Mouse (Mus musculus) adrenal gland, postnatal 25 days (tissue): ENCODE data around the gene Fbln2. TPM values are rescaled to one million over a fixed set of nuclear protein-coding genes. Genes with fewer than 3 reads are reported as not detected.

ENCODE experiments used
- DNase-seq: peaks from one replicate; pipeline ENCODE4 v3.0.0; 2021; ENCODE audit warnings: mixed read lengths
- total RNA-seq: library from RNA; stranded (reverse); gene quantifications from 2 replicates; pipeline ENCODE4 v1.2.3, GENCODE M21; 2021

Gene Fbln2
- total RNA-seq, 1 experiment from 2014 or later = 10.1 TPM

DNA sequence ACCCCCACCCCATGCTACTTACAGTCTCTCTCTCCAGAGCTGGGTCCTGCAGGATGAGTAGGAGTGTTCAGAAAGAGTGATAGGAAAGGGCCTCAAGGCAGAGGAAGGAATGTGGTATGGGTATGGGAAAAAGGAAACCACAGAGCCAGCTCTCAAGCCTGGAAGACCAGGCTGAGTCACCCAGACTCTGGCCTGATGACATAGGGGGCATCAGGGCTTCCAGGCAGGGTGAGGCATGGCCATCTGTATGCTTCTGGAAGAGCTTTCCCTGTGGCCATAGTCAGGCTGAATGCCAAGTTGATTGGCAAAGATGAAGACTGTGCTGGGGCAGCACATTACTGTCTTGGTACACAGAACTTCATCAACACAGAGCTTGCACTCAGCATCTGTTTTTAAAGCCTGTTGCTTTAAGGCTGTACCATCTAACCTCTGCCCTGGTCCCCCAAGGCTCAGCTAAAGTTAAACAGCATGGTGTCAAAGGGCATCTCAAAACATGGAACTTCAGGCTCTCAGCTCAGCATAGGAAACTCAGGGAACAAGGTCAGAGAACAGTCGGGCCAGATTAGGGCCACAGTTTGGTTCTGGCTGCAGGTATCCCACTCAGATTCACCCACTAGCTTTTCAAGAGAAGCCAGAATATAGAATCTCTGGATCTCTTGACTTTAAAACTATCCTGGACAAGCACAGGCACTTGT, 19.3 kb upstream of the Fbln2 start:
- DNase-seq = no peak

DNA sequence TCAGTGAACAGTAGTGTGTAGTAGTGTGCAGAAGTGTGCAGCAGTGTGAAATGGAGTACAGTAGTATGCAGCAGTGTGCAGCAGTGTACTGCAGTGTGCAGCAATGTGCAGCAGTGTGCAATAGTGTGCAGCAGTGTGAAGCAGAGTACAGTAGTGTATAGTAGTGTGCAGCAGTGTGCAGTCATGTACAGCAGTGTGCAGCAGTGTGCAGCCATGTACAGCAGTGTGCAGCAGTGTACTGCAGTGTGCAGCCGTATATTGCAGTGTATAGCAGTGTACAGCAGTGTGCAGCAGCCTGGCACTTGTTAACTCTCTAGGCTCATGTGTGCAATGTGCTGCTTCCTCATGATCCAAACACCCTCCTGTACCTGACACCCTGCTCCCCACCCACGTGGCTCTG, 13.8 kb upstream of the Fbln2 start:
- DNase-seq = no peak

DNA sequence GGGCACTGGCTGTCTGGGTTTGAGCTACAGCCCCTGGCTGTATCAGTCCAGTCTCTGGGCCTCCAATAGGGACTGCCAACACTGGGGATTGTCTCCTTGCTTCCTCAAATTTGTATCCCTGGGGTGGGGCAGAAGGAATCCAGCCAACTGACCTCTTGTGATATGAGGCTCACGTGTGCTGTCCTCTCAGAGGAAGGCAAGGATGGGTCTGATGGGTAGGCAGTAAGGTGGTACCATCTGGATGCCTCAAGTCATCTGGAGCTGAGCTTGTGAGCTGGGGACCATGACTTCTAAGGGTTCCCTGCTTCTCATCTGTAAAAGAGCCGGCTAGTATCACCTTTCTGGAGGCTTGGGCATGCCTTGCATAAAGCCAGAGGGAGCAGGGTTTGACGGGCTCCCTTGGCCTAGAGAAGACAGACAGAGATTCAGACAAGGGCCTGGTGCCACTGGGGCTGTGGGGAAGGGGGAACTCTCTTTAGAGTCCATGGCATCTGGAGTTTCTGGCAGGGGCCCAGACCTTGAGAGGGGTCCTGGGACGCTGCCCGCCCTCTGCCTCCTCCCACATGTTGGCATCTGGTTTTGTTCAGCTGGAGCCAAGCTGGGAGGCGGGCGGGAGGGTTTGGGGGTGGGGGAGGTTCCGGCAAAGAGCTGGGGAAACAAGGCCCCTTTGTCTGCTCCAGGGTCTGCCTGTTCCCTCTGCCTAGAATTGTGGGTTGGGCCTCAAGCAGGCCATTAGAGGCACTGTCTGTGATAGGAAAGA, 11.6 kb upstream of the Fbln2 start:
- DNase-seq = no peak

DNA sequence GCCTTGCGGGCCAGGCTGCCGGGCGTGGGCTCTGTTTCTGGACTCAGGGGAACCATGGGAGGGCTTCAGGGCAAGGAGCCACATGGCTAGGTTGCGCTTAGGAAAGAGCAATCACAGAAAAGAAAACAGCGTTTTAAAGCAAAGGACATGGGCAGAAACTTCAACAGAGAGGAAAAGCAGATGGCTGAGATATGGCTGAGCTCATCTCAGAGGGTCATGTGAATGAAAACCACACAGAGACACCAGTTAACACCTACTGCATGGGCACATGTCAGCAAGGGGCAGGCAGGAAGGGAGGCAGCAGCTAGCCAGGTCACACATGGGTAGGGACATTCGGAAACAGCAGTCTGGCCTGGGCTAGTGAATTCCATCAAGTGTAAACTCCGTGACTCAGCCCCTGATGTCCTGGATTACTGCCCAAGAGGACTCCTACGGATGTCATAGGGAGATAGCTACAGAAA, 10.3 kb upstream of the Fbln2 start:
- no peak for DNase-seq

DNA sequence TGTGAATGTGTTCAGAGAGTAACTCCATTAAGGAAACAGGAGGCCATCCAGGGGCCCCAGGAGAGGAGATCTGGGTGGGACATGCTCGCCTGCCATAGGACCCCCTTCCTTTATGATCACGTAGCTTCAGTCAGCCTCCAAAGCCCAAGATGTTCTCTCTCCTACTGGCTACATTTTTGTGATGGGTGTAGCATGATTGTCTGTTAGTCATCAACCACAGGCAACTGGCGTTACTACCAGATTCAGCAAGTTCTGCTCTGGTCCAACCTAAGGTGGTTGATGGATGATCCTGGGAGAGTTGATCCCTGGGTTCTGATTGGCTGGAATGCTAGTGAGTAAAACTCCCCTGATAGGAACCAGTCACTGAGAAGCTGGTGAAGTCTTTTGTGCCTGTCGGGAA, 9.7 kb upstream of the Fbln2 start:
- DNase-seq = no peak

DNA sequence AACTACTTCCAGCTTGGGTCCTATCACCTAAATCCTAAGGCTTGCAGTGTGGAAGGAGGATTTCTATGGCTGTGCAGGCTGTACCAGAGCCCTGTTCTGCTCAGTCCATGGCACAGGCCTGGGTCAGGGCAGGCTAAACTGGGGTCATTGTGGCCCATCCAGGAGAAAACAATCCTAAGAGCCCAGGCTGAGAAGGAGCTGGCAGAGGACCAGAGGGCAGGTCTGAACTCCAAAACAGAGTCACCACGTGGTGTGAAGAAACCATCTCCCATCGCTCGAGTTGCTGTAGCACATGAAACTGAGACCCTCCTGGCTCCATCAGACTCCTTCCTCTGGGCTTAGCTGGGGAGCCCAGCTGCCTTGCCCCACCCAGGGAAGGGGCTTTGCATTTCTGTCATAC, 6.9 kb upstream of the Fbln2 start:
- DNase-seq = no peak

DNA sequence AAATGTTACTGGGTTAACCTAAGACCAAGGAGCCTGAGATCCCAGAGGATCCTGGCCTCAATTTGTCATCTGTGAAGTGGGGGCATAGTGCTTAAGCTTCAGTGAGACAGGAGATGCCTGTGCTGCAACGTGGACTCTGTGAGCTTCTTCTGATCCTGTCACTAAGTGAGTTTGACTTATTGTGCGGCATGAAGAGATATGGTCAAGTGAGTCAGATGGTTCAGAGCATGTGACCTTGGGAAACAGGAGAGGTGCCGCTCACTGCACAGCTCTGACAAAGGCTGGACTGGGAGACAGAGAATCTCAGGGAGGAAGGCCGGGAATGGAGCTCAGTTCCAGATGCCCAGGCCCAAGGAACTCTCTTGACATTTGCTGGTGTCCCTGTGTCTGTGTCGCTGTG, 6.5 kb upstream of the Fbln2 start:
- DNase-seq = no peak

DNA sequence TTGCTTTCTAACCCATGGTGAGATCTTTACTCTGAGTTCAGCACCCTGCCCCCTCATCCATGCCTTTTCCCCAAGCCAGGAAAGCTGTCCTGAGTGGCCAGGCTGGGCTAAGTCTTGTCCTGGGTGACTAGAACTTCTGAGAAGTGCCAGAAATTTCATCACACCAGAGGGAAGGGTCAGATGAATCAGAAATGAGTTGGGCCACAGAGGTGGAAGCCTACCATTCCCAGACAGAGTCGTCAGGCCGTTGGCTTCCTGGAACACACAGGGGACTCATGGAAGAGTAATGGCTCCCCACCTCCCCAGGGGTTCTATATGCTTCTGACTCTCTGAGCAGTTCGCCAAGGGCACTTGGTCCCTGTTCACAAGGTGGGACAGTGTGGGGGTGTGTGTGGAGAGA, 4.8 kb upstream of the Fbln2 start:
- DNase-seq = no peak

DNA sequence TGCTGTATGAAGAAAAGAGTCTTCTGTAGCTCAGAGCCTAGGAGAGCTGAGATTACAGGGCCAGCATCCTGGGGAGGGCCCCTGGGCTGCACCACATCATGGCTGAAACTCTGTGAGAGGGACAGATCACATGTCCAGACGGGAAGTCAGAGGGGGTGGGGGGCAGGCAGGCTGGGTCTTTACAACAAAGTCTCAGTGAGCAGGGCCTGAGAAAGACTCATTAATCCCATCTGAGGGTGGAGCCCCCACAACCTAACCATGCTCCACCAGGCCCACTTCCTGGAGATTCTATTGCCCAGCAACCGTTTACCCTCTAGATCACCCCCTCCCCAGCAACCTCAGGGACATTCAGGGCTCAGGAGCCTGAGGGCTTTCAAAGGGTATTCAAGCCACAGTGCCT, 2.5 kb upstream of the Fbln2 start:
- DNase-seq = no peak

DNA sequence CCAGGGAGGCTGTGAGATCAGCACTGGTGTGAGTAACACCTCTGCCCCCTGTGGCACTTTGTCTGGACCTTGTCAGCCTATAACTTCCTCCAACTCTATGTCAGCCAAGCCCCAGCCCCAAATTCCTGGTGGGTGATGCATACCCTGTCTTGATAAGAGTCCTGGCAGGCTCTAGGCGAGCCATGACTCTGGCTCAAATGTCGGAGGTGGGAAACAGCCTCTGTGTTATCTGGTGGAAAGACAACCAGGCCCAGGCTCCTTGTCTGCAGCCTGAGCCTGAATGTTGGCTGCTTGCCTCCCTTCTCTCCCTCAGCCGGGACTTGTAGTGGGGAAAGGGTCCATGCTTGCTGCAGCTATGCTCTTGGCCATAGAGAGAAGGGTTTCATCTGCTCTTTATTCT, 1.4 kb upstream of the Fbln2 start:
- no peak for DNase-seq

DNA sequence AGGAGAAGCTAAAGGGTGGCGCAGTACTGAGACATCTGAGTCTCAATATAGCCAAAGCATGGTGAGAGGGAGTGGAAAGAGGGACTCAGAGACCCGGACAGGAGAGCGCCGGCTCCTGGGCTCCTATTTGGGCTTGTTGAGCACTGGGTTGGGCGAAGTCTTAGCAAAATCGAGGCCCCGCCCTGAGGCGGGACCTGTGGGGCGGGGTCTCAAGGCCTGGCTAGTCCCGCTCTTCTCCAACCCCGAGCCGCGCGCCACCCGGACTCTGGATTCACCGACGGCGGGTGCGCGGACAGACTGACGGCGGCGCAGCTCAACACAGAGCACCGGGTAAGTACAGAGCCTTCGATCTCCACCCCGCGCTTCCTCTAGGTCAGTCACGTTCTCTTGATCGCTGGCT, 316 bp downstream of the Fbln2 start:
- peak; percentile 60 for DNase-seq

DNA sequence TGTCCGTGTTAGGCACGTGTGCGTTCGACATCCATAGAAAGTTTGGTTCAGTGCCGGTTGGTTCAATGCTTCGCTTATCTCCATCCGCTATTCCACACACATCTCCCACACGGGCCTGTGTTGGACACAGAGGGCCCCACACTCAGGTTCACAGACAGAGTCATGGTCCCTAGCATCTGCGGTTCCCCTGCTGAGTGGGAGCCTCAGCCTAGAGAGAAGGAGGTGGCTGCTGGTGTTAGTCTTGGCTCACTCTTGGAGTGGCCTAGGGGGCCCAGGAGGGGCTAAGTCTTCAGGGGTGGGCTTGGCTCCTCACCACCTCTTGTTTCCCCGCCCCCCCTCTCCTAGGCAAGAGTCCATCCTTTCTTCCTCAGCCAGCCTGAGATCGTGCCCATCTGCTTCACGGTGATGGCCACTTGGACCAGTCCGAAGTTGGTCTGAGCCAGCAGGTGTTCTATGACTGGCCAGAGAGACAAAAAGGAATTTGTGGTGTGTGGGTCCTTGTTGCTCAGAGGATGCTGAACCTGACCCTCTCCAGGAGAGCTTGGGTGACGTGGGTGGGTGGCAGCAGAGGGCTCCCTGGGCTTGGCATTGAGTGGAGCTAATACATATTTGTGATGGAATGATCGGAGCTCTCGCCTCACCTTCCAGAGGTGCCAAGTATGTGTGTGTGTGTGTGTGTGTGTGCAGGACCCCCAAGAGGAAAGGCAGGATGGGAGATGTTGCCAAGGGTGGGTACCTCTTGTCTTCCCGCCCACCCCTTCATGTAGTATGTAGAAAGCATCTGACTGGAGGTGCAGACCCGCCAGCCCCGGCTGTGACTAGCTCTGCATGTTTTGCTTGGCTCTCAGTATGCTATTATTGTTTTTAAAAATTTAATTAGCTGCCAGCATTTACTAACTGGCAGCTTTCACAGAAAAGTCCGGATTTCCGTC, 1.3 kb downstream of the Fbln2 start:
- no peak for DNase-seq

DNA sequence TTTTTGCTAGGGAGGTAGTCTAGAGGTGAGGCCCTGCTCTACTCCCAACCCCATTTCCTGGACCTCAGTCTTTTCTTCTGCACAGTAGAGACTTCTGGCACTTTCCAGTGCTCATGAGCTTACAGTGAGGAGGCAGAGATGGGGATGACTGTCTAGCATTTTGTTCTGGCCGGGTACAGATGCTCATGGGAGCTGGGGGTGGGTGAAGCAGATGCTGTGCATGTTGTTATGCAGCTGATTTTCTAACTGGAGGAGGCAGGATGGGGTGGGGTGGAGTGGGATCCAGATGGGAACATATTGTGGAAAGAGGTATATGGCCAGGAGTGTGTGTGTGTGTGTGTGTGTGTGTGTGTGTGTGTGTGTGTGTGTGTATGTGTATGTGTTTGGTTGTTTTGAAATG, 3.2 kb downstream of the Fbln2 start:
- no peak for DNase-seq

DNA sequence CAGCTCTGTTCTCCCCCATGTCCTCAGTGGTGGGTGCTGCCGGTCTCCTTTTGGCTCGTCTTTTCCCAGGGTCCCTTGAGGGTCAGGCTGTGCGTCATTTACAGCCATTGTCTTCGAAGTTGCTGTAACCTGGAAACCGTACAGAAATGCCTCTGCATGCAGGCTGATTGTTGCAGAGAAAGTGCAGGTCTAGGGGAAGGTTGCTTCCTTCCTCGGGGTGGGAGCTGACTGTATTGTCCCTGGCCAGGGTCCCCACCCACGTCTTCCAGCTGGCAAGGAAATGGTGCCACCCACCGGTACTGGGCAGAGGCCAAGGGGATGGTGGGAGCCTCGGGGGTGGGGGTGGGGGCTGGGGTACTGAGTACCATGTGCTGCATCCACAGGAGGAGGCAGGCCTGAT, 6.2 kb downstream of the Fbln2 start:
- no peak for DNase-seq

DNA sequence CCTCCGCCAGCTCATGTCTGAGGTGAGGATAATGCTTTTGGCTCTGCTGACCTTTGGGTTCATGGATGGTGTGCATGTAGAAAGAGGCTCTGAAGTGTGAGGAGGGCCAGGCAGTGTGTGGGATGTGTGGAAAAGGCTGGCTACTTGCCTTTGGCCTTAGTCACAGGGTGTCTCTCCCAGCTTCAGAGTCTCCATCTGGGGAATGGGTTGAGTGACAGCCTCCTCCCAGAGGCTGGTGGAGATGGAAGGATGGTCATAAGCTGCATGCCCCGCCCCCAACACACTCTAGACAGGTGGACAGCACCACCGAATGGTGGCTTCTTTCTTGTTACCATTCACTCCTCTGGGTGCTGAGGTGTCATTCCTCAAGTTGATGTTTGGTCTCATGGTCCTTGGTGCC, 6.6 kb downstream of the Fbln2 start:
- DNase-seq = no peak

DNA sequence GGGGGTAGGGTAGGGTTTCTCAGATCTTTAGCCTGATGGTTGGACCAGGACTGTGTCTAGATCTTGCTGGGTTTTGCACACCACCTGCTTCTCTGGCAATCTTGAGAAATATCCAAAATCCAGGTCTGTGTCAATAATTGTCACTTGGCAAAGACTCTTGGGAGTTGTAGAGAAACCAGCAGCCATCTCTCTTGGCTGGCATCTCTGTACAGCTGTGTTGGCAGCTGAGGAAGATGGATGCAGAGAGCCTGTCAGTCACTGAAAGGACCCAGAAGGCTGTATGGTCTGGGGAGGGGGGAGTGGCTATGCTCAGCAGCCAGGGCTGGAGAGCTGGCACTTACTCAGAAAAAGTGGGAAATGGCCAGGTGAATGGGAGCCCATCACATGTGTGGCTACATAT, 7.8 kb downstream of the Fbln2 start:
- no peak for DNase-seq

DNA sequence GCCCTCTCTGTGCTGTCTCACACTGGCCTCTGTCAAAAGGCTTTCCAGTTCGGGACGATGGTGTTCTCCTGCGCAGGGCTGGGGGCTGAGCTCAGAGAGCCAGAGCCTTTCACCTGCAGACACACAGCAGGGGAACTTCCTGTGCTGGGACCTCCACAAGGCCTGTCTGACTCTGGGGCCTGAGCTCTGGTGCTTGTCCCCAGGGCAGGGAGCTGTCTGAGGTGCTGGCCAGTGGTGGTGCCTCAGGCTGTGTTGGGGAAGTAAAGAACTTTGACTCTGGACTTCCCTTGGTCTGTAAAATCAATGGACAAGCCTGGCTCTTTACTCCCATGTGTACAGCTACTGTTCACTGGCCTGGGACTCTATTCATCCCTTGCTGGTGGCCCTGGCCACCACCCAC, 8.8 kb downstream of the Fbln2 start:
- peak; percentile 35 for DNase-seq

DNA sequence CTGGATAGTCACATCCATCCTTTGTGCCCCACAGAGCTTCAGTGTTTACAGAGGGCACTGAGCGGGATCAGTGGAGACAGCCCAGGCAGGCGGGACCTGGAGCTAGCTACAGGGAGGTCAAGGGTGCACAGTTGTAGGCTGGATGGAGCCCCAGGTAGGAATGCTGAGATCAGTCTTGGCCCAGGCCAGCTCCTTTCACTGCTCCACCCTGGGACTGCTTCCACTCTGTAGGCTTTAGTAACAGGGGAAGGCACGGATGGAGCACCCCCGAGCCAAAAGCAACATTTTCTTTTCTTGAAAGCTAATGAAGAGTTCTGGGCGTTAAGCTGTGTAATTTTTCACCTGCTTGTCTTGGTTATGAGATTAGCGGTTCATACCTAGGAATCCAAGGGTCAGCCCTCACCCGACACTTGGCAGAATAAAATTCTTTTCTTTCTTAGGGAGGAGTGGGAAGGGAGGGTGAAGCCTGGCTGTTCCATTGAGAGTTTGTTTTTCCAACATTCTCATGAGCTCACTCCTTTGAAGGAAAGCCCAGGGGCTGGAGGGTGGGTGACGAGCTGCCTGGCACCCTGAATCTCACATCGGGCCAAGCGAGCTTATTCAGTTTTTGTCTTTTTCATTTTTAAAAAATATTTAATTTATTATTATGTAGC, 10.6 kb downstream of the Fbln2 start:
- no peak for DNase-seq

DNA sequence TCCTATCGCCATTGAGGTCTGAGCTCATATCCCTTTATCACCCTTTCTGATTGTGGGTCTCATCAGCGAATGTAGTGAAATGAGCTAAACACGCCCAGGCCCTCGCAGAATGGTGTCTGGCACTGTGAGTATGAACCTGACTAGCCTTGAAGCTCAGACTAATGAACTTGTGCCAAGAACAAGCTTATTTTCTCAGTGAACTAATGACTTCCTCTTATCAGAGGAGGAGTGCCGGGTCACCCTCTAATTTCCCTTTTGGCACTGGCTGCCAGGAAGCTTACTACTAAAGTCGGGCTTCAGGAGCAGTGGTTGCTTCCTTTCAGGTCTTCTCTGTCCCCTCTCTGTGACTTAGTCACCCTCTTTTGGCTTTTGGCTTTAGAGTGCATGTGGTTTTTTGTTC, 12.7 kb downstream of the Fbln2 start:
- DNase-seq = no peak

DNA sequence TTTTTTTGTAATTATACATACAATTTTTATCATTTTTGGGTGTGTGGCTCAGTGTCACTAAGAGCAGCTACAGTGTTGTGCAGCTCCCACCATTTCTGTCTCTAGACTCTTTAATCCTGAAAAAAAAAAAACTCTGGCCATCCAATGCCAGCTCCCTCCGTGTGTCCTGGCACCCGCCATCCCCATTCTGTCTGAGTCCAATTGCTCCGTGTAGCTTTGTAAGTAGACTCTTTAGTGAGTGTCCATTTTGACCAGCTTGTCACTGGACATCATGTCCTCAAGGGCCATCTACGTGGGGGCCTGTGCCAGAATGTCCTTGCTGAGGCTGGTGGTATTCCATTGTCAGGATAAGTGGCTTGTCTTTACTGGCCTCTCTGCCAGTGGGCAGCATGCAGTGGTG, 13.1 kb downstream of the Fbln2 start:
- DNase-seq = no peak

DNA sequence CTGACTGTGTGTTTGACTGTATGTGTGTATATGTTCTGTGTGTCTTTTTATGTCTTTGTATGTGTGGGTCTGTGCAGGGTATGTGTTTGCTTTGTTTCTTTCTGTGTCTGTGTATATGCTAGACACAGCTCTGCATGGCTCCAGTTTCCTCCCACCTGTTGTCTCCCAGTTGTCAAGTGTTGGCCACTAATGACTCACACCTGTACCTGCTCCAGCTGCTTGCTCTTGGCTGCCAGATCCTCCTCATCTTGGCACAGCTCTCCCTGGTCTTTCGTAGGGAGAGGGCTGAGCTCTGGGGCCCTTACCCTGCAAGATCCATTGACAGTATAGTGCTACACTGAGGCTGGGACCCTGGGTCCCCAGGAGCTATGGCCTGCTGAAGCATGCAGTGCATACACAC, 13.8 kb downstream of the Fbln2 start:
- no peak for DNase-seq

DNA sequence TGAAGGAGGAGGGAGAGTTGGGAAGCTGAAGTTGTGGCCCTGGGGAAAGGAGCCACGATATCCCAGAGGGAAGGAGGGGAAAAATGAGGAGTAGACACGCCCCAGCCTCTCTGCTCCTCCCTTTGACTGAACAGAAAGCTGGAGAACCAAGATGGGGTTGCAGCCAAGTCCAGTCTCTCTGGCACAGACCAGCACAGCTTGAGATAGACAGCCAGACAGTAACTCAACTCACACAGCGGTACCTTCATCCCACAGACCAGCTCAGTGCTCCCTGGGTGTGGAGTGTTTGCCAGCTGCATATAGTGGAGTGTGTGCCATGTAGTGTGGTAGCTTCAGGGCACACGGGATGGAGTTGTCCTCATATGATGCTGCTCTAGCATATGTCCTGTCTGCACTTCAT, 16.7 kb downstream of the Fbln2 start:
- DNase-seq = no peak

DNA sequence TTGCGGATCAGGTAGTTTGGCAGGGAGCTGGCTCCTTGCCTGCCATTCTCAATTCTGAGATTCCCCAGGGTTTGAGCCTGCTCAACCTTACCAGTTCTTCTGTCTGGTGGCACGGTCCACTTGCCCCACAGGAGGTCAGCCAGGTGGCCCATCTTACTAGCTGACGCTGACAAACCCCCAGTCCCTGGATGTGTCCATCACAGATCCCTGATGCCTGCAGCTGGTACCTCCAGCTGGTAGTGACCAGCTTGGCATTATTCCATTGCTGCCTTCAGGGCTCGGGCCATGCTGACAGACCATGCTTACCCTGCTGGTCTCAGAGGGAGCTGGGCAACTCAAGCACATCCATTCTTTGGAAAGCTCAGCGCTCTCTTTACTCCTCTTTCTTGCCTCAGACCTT, 18.7 kb downstream of the Fbln2 start:
- no peak for DNase-seq
